Mouse (Mus musculus): ENCODE results near the gene Otub1.

The Otub1 gene

DNA sequence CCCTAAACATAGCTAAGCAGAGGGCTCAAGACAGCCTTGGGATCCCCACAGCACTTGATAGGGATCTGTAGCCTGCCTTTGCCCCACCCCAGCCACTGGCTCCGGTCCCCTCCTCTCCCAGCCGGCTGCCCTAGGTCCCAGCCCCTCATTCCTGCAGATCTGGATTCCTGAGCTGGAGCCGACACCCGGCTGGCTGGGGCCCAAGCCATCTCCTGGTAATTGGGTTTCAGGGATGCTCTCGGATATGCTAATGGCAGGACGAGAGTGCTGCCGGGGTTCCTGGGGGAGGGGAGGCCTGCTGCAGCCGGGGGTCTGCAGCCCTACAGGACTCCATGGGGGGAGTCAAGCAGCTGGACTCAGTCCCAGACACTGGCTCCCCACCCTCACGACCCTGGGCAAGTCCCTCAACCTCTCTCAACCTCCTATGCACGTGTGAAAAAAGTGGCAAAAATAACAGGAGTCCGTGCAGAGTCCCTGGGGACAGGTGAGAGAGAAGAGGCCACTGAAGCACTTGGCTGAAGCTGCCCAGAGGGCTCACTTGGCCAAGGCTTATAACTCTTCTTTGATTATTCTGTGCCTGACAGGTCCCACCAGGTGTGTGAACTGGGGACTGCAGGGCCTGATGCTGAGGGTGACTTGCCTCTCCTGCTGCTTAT, 29.9 kb downstream of the Otub1 start:
- DNase-seq (ENCODE audit: low spot score): no peak

DNA sequence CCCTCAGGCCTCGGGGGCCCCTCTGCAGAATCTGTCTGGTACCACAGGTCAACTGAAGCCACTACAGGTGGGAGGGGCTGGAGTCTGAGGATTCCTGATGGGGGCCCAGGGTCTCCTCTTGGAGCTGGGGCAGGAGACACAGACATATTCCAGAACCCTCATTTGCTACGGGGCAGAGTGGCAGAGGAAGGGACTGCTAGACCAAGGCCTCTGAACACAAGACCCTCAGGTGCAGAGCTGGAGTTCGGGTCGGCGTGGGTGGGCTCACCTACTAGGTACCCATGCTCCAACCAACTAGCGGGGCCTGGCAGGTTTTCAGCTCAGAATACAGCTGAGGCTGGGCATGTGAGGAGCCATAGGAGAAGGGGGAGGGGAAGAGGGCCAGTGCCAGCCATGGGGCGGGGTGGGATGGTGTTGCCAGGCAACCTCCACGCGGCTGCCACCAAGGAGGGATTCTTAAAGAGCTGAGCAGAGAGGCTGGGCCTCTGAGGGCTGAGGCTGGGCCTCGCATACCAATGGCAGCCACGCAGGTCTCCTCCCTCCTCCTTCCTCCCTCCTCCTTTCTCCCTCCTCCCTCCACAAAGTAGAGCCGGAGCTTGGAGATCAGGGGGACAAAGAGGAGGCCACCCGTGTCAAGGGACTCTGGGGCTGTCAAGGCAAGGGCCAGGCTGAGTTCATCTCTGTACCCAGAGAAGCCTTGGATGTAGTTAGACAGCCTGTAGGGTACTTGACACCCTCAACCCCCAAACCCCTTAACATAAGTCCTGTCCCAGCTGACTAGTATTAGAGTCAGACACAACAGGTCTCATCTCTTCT, 33.9 kb downstream of the Otub1 start:
- DNase-seq (ENCODE audit: low spot score): no peak

DNA sequence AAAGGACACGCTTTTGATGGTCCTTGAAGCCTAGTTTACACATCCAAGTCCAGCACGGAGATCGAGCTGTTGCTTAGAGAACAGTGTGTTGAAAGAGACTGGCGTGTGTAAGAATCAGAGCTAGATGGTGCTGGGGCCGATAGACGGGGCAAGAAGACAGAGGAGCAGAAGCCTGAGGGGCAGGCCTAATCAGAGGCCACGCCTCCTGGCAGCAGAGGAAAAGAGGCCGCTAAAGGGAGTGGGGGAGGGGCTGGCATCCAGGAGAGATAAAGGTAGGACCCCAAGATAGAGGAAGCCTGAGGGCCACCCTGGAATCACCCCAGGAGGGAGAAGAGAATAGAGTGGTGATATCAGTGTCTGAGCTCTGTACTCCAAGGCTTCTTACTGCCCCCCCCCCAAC, 34.7 kb downstream of the Otub1 start:
- DNase-seq (ENCODE audit: low spot score): no peak

DNA sequence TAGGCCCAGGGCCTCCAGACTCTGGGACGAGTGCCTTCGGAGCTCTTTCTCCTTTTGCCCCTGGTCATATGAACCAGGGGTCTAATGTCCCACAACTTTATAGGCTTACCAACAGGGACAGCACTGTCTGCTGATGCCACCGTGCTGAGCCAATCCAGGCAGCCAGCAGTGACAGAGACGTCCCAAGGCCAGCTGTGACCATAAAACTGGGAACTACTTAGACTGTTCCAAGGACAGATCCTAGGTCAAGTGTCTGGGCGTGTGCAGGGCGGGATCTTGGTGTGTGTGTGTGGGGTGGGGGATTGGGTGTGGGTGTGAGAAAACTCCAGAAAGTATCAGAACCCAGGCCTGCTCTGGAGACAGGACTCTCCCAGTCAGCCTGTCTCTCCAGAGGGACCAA, 35.2 kb downstream of the Otub1 start:
- DNase-seq (ENCODE audit: low spot score): no peak

DNA sequence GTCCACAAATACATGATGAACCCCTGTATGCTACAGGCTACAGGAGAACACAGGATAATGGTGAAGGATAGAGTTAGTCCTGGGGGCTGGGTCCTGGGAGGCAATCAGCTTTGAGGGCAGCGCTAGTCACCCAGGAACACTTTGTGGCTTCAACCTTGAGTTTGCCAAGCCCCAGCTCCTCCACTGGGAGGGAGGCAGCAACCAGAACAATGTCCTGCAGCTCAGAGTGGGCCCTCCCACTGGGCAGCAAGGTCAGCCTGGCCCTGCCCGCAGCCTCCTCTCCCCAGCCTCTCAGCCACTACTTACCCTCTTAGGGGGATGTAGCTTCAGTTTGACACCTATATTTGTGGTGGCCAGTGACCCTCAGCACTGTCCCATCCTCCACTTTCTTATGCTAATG, 37.7 kb downstream of the Otub1 start:
- DNase-seq (ENCODE audit: low spot score): peak; percentile 65

DNA sequence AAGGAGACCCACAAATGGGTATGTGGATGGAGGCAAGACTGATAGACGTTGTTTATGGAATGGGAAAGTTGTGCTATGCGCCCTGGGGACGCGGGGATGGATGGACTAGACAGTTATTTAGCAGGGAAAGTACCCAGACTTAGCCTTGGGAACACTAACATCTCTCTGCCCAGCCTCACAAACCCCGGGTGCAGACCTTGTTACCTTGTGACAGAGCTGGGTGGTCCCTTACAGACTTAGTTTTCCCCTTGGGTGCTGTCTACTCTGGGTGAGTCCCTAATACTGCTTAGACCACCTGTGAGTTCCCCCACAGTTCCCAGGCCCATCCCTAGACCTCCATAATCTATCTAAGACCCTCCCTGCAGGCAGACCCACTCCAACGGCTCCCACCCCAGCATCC, 39.3 kb downstream of the Otub1 start:
- DNase-seq (ENCODE audit: low spot score): no peak

DNA sequence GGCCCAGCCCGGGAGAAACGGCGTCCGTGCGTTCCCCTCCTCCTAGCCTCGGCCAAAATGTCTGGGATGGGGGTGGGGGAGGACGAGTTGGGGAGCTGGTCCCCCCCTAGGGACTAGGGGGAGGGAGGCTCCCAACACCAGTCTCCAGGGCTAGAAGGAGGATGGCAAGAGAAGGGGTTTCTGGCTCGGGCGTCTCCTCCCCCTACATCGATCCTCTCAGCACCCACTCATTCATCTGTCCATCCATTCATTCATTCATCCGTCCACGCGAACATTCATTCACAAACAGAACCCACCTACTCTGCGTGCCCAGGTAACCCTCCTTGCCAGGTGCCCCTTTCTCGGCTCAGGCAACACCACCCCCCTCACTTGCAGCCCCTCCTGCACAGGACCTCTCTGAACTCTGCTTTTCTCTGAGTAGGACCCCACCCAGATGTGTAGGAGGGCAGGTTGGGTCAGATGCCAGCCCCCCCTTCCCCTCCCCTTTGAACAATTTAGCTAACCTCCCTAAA, 39.9 kb downstream of the Otub1 start:
- DNase-seq (ENCODE audit: low spot score): no peak

DNA sequence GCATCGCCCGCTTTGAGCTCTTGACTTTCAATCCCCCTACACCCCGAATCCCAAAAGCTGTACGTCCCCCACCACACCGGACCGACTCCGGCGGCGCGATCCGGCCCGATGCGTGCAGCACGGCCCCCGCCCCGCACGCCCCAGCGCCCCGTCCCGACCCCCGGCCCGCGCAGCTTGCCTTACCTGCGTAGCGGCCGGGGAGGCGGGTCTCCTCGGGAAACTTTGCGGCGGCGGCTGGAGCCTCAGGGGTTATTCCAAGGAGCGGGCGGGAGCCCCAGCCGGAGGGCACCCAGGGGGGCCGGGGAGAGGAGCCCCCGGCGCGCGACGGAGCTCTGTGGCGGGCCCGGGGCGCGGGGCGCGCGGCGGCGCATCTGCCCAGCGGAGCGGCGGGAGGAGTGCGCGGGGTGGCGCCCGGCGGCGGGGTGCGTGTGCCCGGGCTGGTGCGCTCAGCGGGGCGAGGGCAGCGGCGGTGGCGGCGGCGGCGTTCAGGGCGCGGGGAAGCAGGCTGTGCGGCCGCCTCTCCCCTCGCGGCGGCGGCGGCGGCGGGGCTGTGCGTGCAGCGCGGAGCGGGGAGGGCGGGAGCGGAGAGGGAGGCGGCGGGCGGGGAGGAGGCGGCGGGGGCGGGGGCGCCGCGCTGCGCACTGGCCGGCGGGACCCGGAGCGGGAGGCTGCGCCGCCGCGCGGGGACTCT, 40.5 kb downstream of the Otub1 start:
- peak; percentile 72 for DNase-seq (ENCODE audit: low spot score)

DNA sequence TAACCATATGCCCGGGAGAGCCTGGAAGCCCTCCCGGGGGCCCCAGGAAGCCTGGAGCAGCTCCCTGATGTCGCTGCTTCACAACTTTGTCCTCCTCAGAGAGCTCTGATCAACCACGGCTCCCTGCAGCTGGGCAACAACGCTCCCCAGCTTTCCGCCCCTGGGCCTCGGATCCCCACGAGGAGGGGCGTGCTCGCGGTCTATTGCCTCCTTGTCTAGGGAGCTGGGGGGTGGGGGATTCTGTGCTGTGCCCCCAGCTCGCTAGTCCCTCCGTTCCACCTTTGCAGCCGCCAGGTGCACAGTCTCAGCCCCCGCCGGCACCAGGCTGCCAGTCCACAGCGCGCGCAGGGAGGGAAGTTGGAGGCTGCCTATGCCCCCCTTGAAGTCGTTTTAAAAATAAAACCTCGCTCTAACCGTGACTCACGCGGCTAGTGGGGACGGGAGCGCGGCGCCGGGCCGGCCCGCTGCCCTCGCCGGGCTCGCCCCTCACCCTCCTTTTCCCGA, 41.2 kb downstream of the Otub1 start:
- peak; percentile 61 for DNase-seq (ENCODE audit: low spot score)

DNA sequence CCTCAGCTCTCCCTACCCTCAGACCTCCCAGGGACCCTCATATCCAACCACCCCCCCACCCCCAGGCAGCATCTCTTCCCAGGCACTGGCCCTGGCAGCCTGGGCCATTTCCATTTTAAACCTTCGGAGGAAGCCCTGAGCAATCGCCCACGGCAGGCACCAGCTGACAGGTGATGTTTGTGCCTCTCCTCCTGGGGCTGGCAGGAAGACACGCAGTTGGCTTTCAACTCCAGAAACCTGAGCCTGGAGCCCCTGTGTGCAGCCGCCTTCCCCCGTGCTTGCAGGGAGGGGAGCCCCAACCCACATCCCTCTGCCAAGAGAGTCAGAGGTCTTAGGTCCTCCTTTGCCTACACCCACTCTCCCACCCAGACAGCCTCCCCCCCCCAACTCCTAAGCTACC, 41.9 kb downstream of the Otub1 start:
- peak; percentile 49 for DNase-seq (ENCODE audit: low spot score)

DNA sequence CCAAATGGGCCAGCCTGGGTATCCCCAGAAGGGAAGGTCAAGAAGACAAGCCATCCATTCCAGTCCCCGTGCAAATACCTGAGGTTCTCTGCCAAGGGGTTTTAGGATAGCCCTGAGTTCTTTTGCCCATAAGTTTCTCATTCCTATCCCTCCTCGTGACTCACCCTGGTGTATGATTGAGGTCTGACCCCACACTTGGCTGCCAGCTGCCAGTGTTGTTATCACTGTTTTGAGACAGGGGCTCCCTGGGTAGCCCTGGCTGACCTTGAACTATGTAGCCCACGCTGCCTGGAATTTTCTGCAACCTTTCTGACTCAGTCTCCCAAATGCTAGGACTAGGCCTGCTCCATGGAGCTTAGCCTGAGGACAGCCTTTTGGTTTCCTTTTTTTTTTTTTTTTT, 45.1 kb downstream of the Otub1 start:
- no peak for DNase-seq (ENCODE audit: low spot score)

DNA sequence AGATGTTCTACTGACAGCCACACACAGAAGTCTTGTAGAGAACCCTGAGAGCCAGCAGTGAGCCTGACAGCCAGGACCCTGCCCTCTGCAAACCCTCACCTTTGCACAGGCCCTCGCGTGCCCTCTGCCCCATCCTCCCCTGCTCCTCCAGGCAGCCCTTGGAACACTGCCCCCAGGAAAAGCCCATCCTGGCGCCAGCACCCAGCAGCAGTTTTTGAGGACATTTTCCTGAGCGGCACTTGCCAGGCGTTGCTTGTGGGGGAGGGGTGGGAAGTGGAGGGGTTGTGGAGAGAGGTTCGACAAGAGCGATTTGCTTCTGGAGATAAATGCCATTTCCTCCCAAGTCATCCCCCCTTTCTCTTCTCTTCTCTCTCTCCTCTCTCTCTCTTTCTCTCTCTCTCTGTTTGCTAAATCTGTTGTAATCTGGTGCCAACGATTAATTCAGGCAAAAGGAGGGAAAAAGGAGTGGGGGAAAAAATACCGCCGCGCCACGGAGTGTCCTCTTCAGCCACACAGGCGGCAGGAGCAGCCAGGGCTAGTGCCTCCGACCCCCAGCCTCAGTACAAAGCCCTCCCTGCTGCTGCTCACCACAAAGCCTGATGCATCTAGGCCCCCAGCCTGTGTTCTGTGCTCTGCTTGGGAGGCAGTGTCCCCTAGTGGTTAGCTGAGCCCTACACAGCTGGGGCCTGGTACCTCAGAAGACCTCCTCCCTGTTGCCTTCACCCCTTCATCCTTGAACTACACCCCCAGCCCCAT, 45.8 kb downstream of the Otub1 start:
- no peak for DNase-seq (ENCODE audit: low spot score)

DNA sequence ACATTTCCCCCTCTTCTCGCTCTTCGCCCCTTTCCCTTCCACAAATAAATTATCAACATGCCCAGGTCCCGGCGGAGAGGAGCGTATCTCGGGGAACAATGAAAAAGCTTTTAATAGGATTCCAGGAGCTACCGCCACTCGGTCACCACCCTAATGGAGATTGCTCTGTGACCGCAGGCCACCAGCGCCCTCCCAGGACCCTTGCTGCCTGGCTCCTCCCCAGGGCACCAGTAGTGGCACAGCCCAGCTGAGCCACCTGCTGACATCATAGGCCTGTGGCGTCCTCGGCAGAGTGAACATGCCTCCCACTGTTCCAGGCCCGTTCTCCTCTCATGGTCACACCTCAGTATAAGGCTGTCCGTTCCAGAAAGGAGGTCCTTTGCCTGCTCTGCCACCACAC, 48.4 kb downstream of the Otub1 start:
- no peak for DNase-seq (ENCODE audit: low spot score)

DNA sequence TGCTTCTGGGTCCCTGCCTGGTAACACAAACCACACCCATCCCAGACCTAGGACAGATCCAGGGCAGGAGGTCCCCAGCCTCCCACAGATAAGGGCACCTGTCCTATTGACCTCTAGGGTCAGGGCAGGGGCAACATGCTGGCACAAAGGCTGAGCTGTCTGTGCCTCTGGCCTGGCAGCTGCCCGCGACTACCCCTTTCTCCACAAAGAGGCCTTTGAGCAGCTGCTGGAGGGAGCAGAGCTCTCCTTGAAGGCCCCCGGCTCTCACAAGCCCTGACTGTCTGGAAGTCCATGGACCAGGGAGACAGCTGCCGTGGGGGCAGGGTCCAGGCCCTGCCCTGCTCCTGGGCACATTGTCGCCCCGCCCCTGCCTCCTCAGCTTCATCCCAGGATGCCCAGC, 50.9 kb downstream of the Otub1 start:
- no peak for DNase-seq (ENCODE audit: low spot score)

DNA sequence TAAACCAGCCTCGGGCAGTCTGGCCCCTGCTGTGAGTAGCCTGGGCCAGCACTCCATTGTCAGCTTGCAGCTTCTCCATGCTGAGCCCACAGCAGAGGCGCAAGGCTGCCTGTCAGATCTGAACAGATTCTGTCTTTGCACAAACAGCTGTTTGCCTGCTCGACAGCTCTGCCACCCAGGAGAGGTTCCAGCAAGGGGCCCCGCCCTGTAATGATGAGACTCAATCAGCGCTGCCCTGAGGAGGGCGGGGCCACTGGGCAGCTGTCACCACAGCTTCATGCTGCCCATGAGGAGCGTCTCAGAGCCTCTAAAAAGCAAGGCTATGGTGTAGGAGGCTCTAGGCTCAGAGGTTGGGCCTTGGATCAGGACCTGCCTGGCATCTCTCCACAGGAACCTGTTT, 52.9 kb downstream of the Otub1 start:
- no peak for DNase-seq (ENCODE audit: low spot score)

DNA sequence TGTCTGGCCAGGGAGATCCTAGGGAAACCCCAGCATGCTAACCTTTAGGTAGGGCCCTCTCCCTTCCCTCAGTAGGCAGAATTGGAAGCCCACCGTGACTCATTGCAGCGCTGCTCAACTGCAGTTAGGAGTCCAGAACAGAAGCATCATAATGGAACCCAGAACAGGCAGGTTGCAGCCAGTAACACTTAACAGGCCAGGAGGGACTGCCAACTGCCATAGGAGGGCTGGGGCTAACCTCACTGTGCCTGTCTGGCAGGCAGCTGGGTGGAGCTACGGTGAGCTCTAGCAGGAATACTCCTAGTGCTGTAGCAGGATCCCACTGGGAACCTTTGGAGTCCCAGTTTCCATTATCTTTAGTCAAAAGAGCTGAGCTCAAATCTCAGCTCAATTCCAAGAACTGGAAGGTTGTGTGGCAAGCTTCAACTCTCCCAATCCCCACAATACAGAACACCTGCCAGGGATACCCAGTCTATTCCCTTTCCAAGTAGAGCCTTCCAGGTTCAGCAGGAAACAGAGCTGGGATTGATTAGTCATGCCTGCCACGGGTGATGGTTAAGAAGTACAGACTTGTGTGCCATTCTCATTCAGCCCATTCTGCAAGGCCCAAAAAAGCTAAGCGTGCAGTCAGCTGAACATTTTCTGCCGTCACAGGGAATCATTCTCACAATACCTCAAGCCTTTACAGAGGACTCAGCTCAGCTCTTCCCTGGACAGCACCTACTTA, 54.0 kb downstream of the Otub1 start:
- no peak for DNase-seq (ENCODE audit: low spot score)

DNA sequence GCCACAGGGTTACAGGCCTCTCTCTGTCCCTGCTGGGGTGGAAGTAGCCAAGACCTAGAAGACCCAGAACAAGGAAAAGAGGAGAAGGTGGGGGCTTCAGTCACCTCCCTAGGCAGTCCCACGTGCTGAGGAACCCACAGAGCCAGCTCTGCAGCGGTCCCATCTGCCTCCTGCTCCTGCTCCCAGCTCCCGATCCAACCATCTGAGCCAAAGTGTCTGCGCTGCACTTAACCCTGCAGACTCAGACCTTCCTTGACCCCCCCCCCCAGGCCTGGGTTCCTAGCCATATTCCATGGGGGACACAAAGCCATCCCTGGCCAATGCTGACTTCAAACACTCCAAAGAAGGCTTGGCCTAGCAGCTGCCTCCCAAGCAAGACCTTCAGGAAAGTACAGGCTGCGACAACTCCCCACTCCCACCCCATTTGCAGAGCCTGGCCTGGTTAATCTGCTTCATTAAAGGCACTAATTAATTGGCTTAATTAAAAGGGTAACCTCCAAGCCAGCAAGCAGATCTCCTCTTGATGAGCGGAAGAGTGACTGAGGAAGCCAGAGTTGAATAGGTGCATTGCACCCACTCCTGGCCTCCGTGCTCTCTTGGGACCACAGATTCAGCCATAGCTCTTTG, 54.7 kb downstream of the Otub1 start:
- no peak for DNase-seq (ENCODE audit: low spot score)

DNA sequence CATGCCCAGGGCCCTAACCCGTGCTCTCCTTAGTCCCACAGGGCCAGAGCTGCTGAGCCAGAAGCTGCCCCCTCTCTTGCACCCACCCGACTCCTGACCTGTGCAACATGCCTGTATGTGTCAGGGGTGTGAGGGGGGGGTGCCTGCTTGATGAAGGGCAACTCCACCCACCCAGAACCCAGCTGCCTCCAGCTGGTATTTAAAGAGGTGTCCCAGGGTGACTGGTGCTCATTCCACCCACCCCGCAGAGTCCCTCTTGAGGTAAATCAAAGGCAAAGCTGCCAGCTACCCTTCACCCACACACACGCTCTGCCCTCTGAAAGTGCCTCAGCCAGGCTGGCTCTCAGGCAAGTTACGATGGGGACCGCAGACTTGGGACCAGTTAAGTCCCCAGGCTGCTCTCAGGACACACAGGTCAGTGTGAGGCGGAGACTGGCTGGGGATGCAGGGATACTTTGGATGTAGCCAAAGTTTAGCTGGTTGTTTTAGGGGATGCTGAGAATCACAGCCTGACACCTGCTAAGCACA, 56.9 kb downstream of the Otub1 start:
- no peak for DNase-seq (ENCODE audit: low spot score)

DNA sequence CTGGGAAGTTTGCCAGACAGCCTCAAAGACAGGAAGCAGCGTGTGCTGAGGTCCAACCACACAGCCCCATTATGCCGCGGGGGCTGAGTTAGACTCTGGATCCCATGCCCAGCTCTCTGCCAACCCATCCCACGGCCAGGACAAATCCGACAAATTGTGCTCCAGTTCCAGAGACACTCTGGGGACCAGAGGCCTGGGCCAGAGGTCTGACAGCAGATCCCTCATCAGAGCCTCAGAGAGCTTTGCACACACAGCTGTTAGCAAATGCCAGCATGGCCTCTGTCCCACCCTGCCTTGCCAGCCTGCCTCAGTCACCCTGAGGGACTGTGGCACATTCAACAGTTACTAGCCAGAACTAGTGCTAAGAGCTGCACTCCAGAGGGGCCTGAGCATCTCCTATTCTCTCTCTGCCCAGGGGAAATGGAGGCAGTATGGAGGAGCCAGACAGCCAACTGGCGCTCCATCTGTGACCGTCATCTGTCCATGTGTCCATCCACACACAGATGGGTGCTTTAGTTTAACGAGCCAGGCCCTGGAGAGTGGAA, 57.5 kb downstream of the Otub1 start:
- DNase-seq (ENCODE audit: low spot score): no peak

All from testis, postnatal 10 days (tissue).